In the genomic region with DNA sequence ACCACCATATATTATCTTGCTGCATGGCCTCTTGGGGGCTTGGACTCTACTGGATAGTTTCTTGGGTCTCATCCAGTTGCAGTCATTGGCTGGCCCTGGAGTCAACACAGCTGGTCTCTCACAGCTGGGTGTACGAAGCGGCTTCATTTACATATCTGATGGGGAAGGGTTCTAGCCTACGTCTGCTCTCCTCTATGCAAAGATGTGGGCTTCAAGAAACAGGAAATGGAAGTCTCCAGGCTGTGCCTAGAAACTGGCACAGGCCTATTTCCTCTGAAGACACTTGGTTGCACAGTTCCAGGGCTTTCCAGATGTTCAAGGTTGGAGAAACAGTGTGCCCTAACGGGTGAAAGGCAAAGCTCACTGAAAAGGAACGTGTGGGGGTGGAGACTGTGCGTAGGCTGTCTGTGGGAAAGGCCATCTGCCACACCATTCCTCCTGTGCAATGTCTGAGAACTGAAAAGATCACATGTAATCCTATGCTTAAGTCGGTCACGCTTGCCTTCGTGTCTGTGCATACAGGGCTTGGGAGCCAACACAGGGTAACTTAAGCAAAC, we compare ENCODE assay signal across 8 mouse cellular contexts. TPM values are rescaled to one million over a fixed set of nuclear protein-coding genes. Genes with fewer than 3 reads are reported as not detected.
A peak's percentile ranks its signal among the peaks of the same experiment; 100 is the strongest.
DNase-seq lines count a peak whose midpoint lies in the region; ATAC-seq lines count a peak whose summit lies in the region.

No protein-coding gene starts in this region.

- WGBS in midbrain, embryonic 11.5 days: 54% methylated on average over 9 of the region's 9 CpGs
- WGBS in midbrain, embryonic 10.5 days: 67% methylated on average over 9 of the region's 9 CpGs
- 44% methylated on average over 9 of the region's 9 CpGs for WGBS in stomach, embryonic 14.5 days
- 80% methylated on average over 9 of the region's 9 CpGs for WGBS in forebrain, embryonic 13.5 days

- no peaks in the 10 kb centered on the region for H3K27me3 ChIP-seq in midbrain, embryonic 11.5 days (ENCODE audit: control insufficient read depth, insufficient read depth, low read length)
- 0 out of 2 replicates have a peak, but pooled peaks cover 10% of the 10 kb centered on the region for H3K27me3 ChIP-seq in midbrain, embryonic 10.5 days (ENCODE audit: low read depth, poor library complexity, severe bottlenecking)
- no peaks in the 10 kb centered on the region for H3K27me3 ChIP-seq in stomach, embryonic 14.5 days (ENCODE audit: control insufficient read depth, insufficient read depth, low read length)
- no peaks in the 10 kb centered on the region for H3K27me3 ChIP-seq in forebrain, embryonic 13.5 days

- H3K9ac ChIP-seq in midbrain, embryonic 11.5 days (ENCODE audit: low read length): no peak overlapping the region
- H3K9ac ChIP-seq in stomach, embryonic 14.5 days (replicated peaks; ENCODE audit: low read depth, low read length): no peak overlapping the region
- H3K9ac ChIP-seq in forebrain, embryonic 13.5 days: no peak overlapping the region

- DNase-seq in adrenal gland, postnatal 10 days: peak; percentile 23
- no peak for DNase-seq in adrenal gland, adult 18-20 months (ENCODE audit: low spot score in 2 of 2)
- peak; percentile 83 for DNase-seq in midbrain, embryonic 11.5 days (ENCODE audit: low spot score, missing footprints)
- DNase-seq in midbrain, embryonic 10.5 days (ENCODE audit: low spot score): no peak
- DNase-seq in kidney, postnatal 10 days: peak; percentile 74

- no peak overlapping the region for H3K4me2 ChIP-seq in midbrain, embryonic 11.5 days
- H3K4me2 ChIP-seq in stomach, embryonic 14.5 days (replicated peaks; ENCODE audit: low read depth, low read length): 0 out of 2 replicates have a peak overlapping the region, but pooled peaks have one; percentile 12
- H3K4me2 ChIP-seq in forebrain, embryonic 13.5 days: no peak overlapping the region

- H3K27ac ChIP-seq in midbrain, embryonic 11.5 days (ENCODE audit: low read depth, low read length): no peak overlapping the region
- no peak overlapping the region for H3K27ac ChIP-seq in midbrain, embryonic 10.5 days (replicated peaks)
- H3K27ac ChIP-seq in stomach, embryonic 14.5 days (ENCODE audit: low read length): peak overlapping the region; percentile 68
- no peak overlapping the region for H3K27ac ChIP-seq in forebrain, embryonic 13.5 days

- no peaks in the 10 kb centered on the region for H3K9me3 ChIP-seq in midbrain, embryonic 11.5 days (ENCODE audit: control insufficient read depth, low read length)
- H3K9me3 ChIP-seq in midbrain, embryonic 10.5 days (replicated peaks): no peaks in the 10 kb centered on the region
- no peaks in the 10 kb centered on the region for H3K9me3 ChIP-seq in stomach, embryonic 14.5 days (ENCODE audit: control insufficient read depth, low read depth, low read length)
- H3K9me3 ChIP-seq in forebrain, embryonic 13.5 days (replicated peaks): no peaks in the 10 kb centered on the region

- peaks cover 11% of the 10 kb centered on the region for H3K4me1 ChIP-seq in midbrain, embryonic 11.5 days (ENCODE audit: control insufficient read depth, insufficient read depth, low read length)
- H3K4me1 ChIP-seq in midbrain, embryonic 10.5 days: peaks cover 43% of the 10 kb centered on the region
- H3K4me1 ChIP-seq in stomach, embryonic 14.5 days (ENCODE audit: control insufficient read depth, insufficient read depth, low read length): peaks cover 33% of the 10 kb centered on the region
- peaks cover 23% of the 10 kb centered on the region for H3K4me1 ChIP-seq in forebrain, embryonic 13.5 days

- no peaks in the 10 kb centered on the region for H3K36me3 ChIP-seq in midbrain, embryonic 11.5 days (ENCODE audit: control insufficient read depth, insufficient read depth, low read length)
- H3K36me3 ChIP-seq in midbrain, embryonic 10.5 days: no peaks in the 10 kb centered on the region
- no peaks in the 10 kb centered on the region for H3K36me3 ChIP-seq in stomach, embryonic 14.5 days (ENCODE audit: control insufficient read depth, insufficient read depth, low read length)
- peaks cover 5% of the 10 kb centered on the region for H3K36me3 ChIP-seq in forebrain, embryonic 13.5 days (ENCODE audit: poor library complexity, severe bottlenecking)

- no peak overlapping the region for H3K4me3 ChIP-seq in midbrain, embryonic 11.5 days (ENCODE audit: low read depth, low read length)
- no peak overlapping the region for H3K4me3 ChIP-seq in midbrain, embryonic 10.5 days
- no peak overlapping the region for H3K4me3 ChIP-seq in stomach, embryonic 14.5 days (ENCODE audit: low read depth, low read length)
- no peak overlapping the region for H3K4me3 ChIP-seq in forebrain, embryonic 13.5 days

- peak; percentile 79 for ATAC-seq in midbrain, embryonic 11.5 days (ENCODE audit: low FRiP score)
- ATAC-seq in stomach, embryonic 14.5 days (ENCODE audit: insufficient number of reproducible peaks, insufficient read depth, low FRiP score, low read depth): peak; percentile 85; the same call in 1 of the 2 replicates
- ATAC-seq in granulocyte monocyte progenitor cell, adult 5-6 weeks (replicated peaks; ENCODE audit: poor library complexity, severe bottlenecking): no peak
- ATAC-seq in forebrain, embryonic 13.5 days: no peak

RNA-seq across cellular contexts. Expression of gene Sema5a, which starts 20.8 kb away (rescaled TPM):
- 10 to 100 TPM; 21.4 to 23.4 TPM for total RNA-seq in adrenal gland, postnatal 10 days (2021)
- 10 to 100 TPM; 13.3 to 13.6 TPM for total RNA-seq in adrenal gland, adult 18-20 months (2021)
- 3.4 and 3.5 TPM in 2 replicates for polyA plus RNA-seq in midbrain, embryonic 11.5 days (2014; fragmentation: Nextera tagmentation; extraction: Ambion mirVana)
- polyA plus RNA-seq in midbrain, embryonic 10.5 days (2016; fragmentation: Nextera tagmentation; extraction: Ambion mirVana): 3.0 and 3.3 TPM in 2 replicates
- polyA plus RNA-seq in stomach, embryonic 14.5 days (2014; fragmentation: Nextera tagmentation; extraction: Ambion mirVana): 24.6 and 24.9 TPM in 2 replicates
- not detected in 2 replicates for total RNA-seq in granulocyte monocyte progenitor cell, adult 5-6 weeks (2014; fragmentation: Nextera tagmentation)
- total RNA-seq in granulocyte monocyte progenitor cell, adult 5-6 weeks (2017): not detected in 2 replicates
- polyA plus RNA-seq in forebrain, embryonic 13.5 days (2015; fragmentation: Nextera tagmentation; extraction: Ambion mirVana): 15.4 and 19.6 TPM in 2 replicates

Comparison
In these comparisons a context has a peak if more than half of its experiments do, and no peak if none do; other contexts are left out.
1. DNase-seq: peak in adrenal gland, postnatal 10 days (single experiment), midbrain, embryonic 11.5 days (single experiment) and kidney, postnatal 10 days (single experiment); none in adrenal gland, adult 18-20 months (0 of 2) and midbrain, embryonic 10.5 days (single experiment).
2. ATAC-seq: peak in midbrain, embryonic 11.5 days (single experiment) and stomach, embryonic 14.5 days (single experiment); none in granulocyte monocyte progenitor cell, adult 5-6 weeks (single experiment) and forebrain, embryonic 13.5 days (single experiment).